Mouse (Mus musculus) CH12.LX (cell line): Measurements from ENCODE around the gene Cd5. TPM values are rescaled to one million over a fixed set of nuclear protein-coding genes. Genes with fewer than 3 reads are reported as not detected.

Experiments
- DNase-seq: peaks from one replicate; pipeline ENCODE4 v3.0.0-alpha.2; 2013; ENCODE audit errors: extremely low read depth
- H3K27ac ChIP-seq: 2 replicates; pipeline ENCODE4 v1.5.1; 2012; ENCODE audit warnings: low read depth, mild to moderate bottlenecking, control low read depth, moderate library complexity; ENCODE audit not compliant: insufficient read depth
- H3K27me3 ChIP-seq: replicated peaks from 2 replicates; pipeline ENCODE3; 2012; ENCODE audit warnings: inconsistent platforms
- H3K36me3 ChIP-seq, 2 experiments: replicated peaks in 1 of 2; 2 replicates each; pipeline versions ENCODE3 to v1.6.1; 2012; ENCODE audit warnings: inconsistent platforms in 1 of 2, low read length in 1 of 2, mild to moderate bottlenecking in 1 of 2, mixed read lengths in 1 of 2, moderate library complexity in 1 of 2; ENCODE audit not compliant: control insufficient read depth in 1 of 2, insufficient read depth in 1 of 2
- H3K4me1 ChIP-seq, 2 experiments: 2 replicates each; pipeline ENCODE4 v1.6.1; 2012; ENCODE audit warnings: inconsistent platforms in 1 of 2, moderate library complexity in 1 of 2; ENCODE audit not compliant: insufficient read depth in 2 of 2, control insufficient read depth in 1 of 2
- H3K4me2 ChIP-seq: 2 replicates; pipeline ENCODE4 v1.6.1; 2012; ENCODE audit warnings: low read depth, mild to moderate bottlenecking, control low read depth; ENCODE audit not compliant: poor library complexity, insufficient read depth, severe bottlenecking
- H3K4me3 ChIP-seq, 3 experiments: fragments of 150-350 bp in 1 of 3; sonication (generic) in 1 of 3; replicated peaks in 1 of 3; 2 replicates each; pipeline versions ENCODE3 to v1.5.1; 2011 to 2012; ENCODE audit warnings: low read depth in 2 of 3, low read length in 2 of 3, mild to moderate bottlenecking in 2 of 3, moderate library complexity in 2 of 3, control low read depth in 1 of 3, improper control_type of control experiment in 1 of 3, inconsistent platforms in 1 of 3, mixed read lengths in 1 of 3; ENCODE audit not compliant: poor library complexity in 1 of 3
- H3K79me2 ChIP-seq: replicated peaks from 2 replicates; pipeline ENCODE4 v1.6.1; 2012; ENCODE audit warnings: mild to moderate bottlenecking, moderate library complexity; ENCODE audit not compliant: control insufficient read depth, poor library complexity, insufficient read depth, severe bottlenecking; ENCODE audit errors: extremely low read depth
- H3K9ac ChIP-seq: 2 replicates; pipeline ENCODE4 v1.6.1; 2012; ENCODE audit warnings: low read depth, mild to moderate bottlenecking, control low read depth, moderate library complexity; ENCODE audit not compliant: insufficient read depth
- H3K9me3 ChIP-seq: replicated peaks from 2 replicates; pipeline ENCODE3; 2012; ENCODE audit warnings: low read length, inconsistent platforms, mixed read lengths
- CHD1 ChIP-seq: IDR thresholded peaks from 2 replicates; pipeline ENCODE4 v1.6.1; 2012; ENCODE audit warnings: low read depth, low read length, improper control_type of control experiment, inconsistent platforms
- CTCF ChIP-seq, 2 experiments: IDR thresholded peaks in 1 of 2; conservative IDR thresholded peaks in 1 of 2; 2 replicates each; pipeline ENCODE4 v1.5.1; 2011 to 2012; ENCODE audit warnings: low read depth in 2 of 2, low read length in 2 of 2, improper control_type of control experiment in 1 of 2, inconsistent platforms in 1 of 2, mild to moderate bottlenecking in 1 of 2, moderate library complexity in 1 of 2
- E2F4 ChIP-seq: IDR thresholded peaks from 2 replicates; pipeline ENCODE4 v1.6.1; 2011; ENCODE audit warnings: low read depth, low read length, improper control_type of control experiment; ENCODE audit not compliant: insufficient replicate concordance
- EP300 ChIP-seq: IDR thresholded peaks from 2 replicates; pipeline ENCODE4 v1.6.1; 2011; ENCODE audit warnings: low read length, improper control_type of control experiment
- GABPA ChIP-seq: IDR thresholded peaks from 2 replicates; pipeline ENCODE4 v1.6.1; 2012; ENCODE audit warnings: low read depth, low read length, improper control_type of control experiment, inconsistent platforms; ENCODE audit not compliant: insufficient replicate concordance
- HCFC1 ChIP-seq: IDR thresholded peaks from 2 replicates; pipeline ENCODE4 v1.6.1; 2012; ENCODE audit warnings: low read depth, mild to moderate bottlenecking, inconsistent platforms, low read length, improper control_type of control experiment
- IRF4 ChIP-seq: IDR thresholded peaks from 2 replicates; pipeline ENCODE4 v1.6.1; 2014; ENCODE audit warnings: low read depth, mild to moderate bottlenecking, inconsistent platforms, low read length, improper control_type of control experiment
- JUN ChIP-seq: IDR thresholded peaks from 2 replicates; pipeline ENCODE4 v1.6.1; 2011; ENCODE audit warnings: low read depth, mild to moderate bottlenecking, low read length, improper control_type of control experiment, moderate library complexity; ENCODE audit not compliant: insufficient read depth
- MAX ChIP-seq: IDR thresholded peaks from 2 replicates; pipeline ENCODE4 v1.6.1; 2011; ENCODE audit warnings: low read length, improper control_type of control experiment
- MEF2A ChIP-seq: IDR thresholded peaks from 2 replicates; pipeline ENCODE4 v1.6.1; 2014; ENCODE audit warnings: low read depth, mild to moderate bottlenecking, inconsistent platforms, low read length, improper control_type of control experiment, borderline replicate concordance
- MXI1 ChIP-seq: IDR thresholded peaks from 2 replicates; pipeline ENCODE4 v1.6.1; 2011; ENCODE audit warnings: mild to moderate bottlenecking, low read depth, low read length, improper control_type of control experiment
- MYC ChIP-seq: IDR thresholded peaks from 2 replicates; pipeline ENCODE4 v1.6.1; 2011; ENCODE audit warnings: low read depth, mild to moderate bottlenecking, improper control_type of control experiment, low read length
- PAX5 ChIP-seq: IDR thresholded peaks from 2 replicates; pipeline ENCODE4 v1.6.1; 2012; ENCODE audit warnings: low read length, inconsistent platforms, mixed read lengths
- POLR2A ChIP-seq: IDR thresholded peaks from 2 replicates; pipeline ENCODE4 v1.6.1; 2011; ENCODE audit warnings: low read depth, mild to moderate bottlenecking, improper control_type of control experiment, low read length
- RAD21 ChIP-seq: IDR thresholded peaks from 2 replicates; pipeline ENCODE4 v1.6.1; 2011; ENCODE audit warnings: low read depth, mild to moderate bottlenecking, low read length, improper control_type of control experiment, moderate library complexity
- TBP ChIP-seq: conservative IDR thresholded peaks from 2 replicates; pipeline ENCODE4 v1.6.1; 2011; ENCODE audit warnings: low read depth, low read length, improper control_type of control experiment
- UBTF ChIP-seq: IDR thresholded peaks from 2 replicates; pipeline ENCODE4 v1.6.1; 2012; ENCODE audit warnings: low read depth, mild to moderate bottlenecking, inconsistent platforms, low read length, improper control_type of control experiment, moderate library complexity
- USF1 ChIP-seq: IDR thresholded peaks from 2 replicates; pipeline ENCODE4 v1.6.1; 2014; ENCODE audit warnings: low read depth, mild to moderate bottlenecking, inconsistent platforms, low read length, improper control_type of control experiment
- ZMIZ1 ChIP-seq: IDR thresholded peaks from 2 replicates; pipeline ENCODE4 v1.6.1; 2012; ENCODE audit warnings: low read depth, mild to moderate bottlenecking, inconsistent platforms, low read length, improper control_type of control experiment
- ZNF384 ChIP-seq: IDR thresholded peaks from 2 replicates; pipeline ENCODE4 v1.6.1; 2012; ENCODE audit warnings: low read depth, low read length, improper control_type of control experiment, inconsistent platforms
- dilution Hi-C: fragments of 300-500 bp; cut with MboI; formaldehyde crosslinking; loops from 2 replicates; pipeline ENCODE4 v1.14.3; 2020; ENCODE audit warnings: low sequenced_read_pairs; ENCODE audit not compliant: extremely low pct_unique_long_range_greater_than_20kb, extremely low pct_ligation_motif_present
- in situ Hi-C: fragments of 300-500 bp; cut with MboI; formaldehyde crosslinking; loops from 3 replicates; pipeline ENCODE4 v1.14.3; 2019; ENCODE audit warnings: low sequenced_read_pairs, low pct_ligation_motif_present, low pct_unique_long_range_greater_than_20kb, mixed read lengths
- polyA plus RNA-seq: library from polyadenylated mRNA; unstranded; fragments of >175 nt; gene quantifications from 2 replicates; pipeline ENCODE4 v1.2.1, GENCODE M21; 2012; ENCODE audit warnings: low read depth; ENCODE audit not compliant: insufficient read length
- total RNA-seq, 2 experiments: library from RNA; depleted of rRNA; stranded (reverse); fragments of 300-350 nt in 1 of 2; fragments of >200 nt in 1 of 2; gene quantifications; 2 replicates each; pipeline ENCODE4 v1.2.3; 2012 to 2014

Cd5 gene
- total and polyA plus RNA-seq, 3 experiments, result 8.7 to 51.4 (median 17.7) TPM

DNA sequence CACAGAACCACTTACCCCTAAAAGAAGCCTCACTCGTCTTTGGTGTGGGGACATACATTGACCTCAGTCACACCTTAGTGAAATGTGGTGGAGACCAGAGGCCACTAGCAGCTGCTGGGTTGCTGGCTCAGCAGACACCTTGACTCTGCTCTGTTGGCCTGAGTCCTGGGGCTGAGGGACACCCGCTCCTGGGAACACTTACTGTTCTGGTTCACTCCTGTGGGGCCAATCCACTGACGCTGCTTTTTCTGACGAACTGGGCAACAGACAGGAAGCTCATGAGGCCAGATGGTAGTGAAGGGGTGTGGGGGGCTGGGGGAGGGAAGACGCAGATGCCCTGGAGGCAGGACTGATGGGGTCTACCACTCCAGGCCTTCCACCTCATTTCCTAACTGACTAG, 17.7 kb downstream of the Cd5 start:
- DNase-seq, result no peak

GRCm38 (mm10) chr19:10720524-10720923, 18.3 kb downstream of the Cd5 start:
- H3K27me3 ChIP-seq, result no peaks in the 10 kb centered on the region
- H3K36me3 ChIP-seq, result peaks cover 0 to 97% of the 10 kb centered on the region in 2 experiments
- TF ChIP-seq EP300, result no peak
- TF ChIP-seq MAX, result no peak
- TF ChIP-seq JUN, result no peak
- TF ChIP-seq ZMIZ1, result no peak
- no peak for TF ChIP-seq CHD1
- TF ChIP-seq MXI1, result no peak
- TF ChIP-seq ZNF384, result no peak
- TF ChIP-seq HCFC1, result no peak
- no peak for TF ChIP-seq IRF4
- TF ChIP-seq POLR2A, result no peak
- no peak for TF ChIP-seq TBP
- TF ChIP-seq PAX5, result no peak
- TF ChIP-seq UBTF, result no peak
- TF ChIP-seq E2F4, result no peak
- no peak for TF ChIP-seq RAD21
- no peak for DNase-seq
- dilution Hi-C loops (no loop called here), in situ Hi-C loops (no loop called here)
- no peak overlapping the region for H3K4me3 ChIP-seq
- no peak overlapping the region for H3K27ac ChIP-seq
- no peak overlapping the region for H3K9ac ChIP-seq
- no peaks in the 10 kb centered on the region for H3K9me3 ChIP-seq
- no peaks in the 10 kb centered on the region for H3K79me2 ChIP-seq
- no peak overlapping the region for H3K4me2 ChIP-seq
- peaks cover 0 to 13% of the 10 kb centered on the region in 2 experiments; a peak in 1 of 4 replicates for H3K4me1 ChIP-seq

More for the DNA sequence above, 17.7 kb downstream of the Cd5 start:
- Histone ChIP-seq H3K9ac (no peak overlapping the region), H3K27ac (no peak overlapping the region), H3K4me2 (no peak overlapping the region), H3K36me3 (peaks cover 0 to 97% of the 10 kb centered on the region in 2 experiments), H3K27me3 (no peaks in the 10 kb centered on the region), H3K79me2 (no peaks in the 10 kb centered on the region), H3K4me3 (no peak overlapping the region), H3K9me3 (no peaks in the 10 kb centered on the region), H3K4me1 (peaks cover 0 to 8% of the 10 kb centered on the region in 2 experiments; a peak in 1 of 4 replicates)
- dilution Hi-C loops (no loop called here), in situ Hi-C loops (no loop called here)
- no peak for TF ChIP-seq MEF2A
- no peak for TF ChIP-seq ZNF384
- TF ChIP-seq CTCF (conservative IDR thresholded peaks at IDR 0.05 in 1 of 2, IDR thresholded peaks at IDR 0.05 in 1 of 2; ENCODE audit: low read depth in 2 of 2, low read length in 2 of 2), result no peak
- no peak for TF ChIP-seq PAX5
- TF ChIP-seq TBP, result no peak
- no peak for TF ChIP-seq USF1
- no peak for TF ChIP-seq MYC
- no peak for TF ChIP-seq GABPA
- no peak for TF ChIP-seq E2F4
- no peak for TF ChIP-seq EP300
